Mouse (Mus musculus): ENCODE data around the gene Got1.

- TF ChIP-seq CTCF (IDR thresholded peaks at IDR 0.05; ENCODE audit: low read depth, low read length) = no peak
- TF ChIP-seq TAL1 (conservative IDR thresholded peaks at IDR 0.05; ENCODE audit: low read depth, low read length) = no peak
- TF ChIP-seq POLR2AphosphoS5 (IDR thresholded peaks at IDR 0.05; ENCODE audit: insufficient replicate concordance, low read depth, low read length) = no peak
- TF ChIP-seq GATA1 (IDR thresholded peaks at IDR 0.05; ENCODE audit: borderline replicate concordance, low read length) = no peak
- TF ChIP-seq GATA2 (IDR thresholded peaks at IDR 0.05; ENCODE audit: borderline replicate concordance, low read depth, low read length) = no peak
These were observed 19.0 kb downstream of the Got1 start for GRCm38 (mm10) chr19:43505441-43505840.
